Mouse (Mus musculus) testis, adult 2 months (tissue): ENCODE measurements around the gene Anks3.

Experiments
- CTCF ChIP-seq: fragments of 200-500 bp; IDR thresholded peaks from 2 replicates; pipeline ENCODE4 v1.5.1; 2012; ENCODE audit warnings: low read depth, mild to moderate bottlenecking, inconsistent platforms, low read length, moderate library complexity; ENCODE audit not compliant: control insufficient read depth, insufficient read depth, insufficient replicate concordance
- POLR2A ChIP-seq: fragments of 200-500 bp; IDR thresholded peaks from 2 replicates; pipeline ENCODE4 v1.6.1; 2012; ENCODE audit warnings: low read depth, mild to moderate bottlenecking, inconsistent platforms, low read length, moderate library complexity; ENCODE audit not compliant: control insufficient read depth

DNA sequence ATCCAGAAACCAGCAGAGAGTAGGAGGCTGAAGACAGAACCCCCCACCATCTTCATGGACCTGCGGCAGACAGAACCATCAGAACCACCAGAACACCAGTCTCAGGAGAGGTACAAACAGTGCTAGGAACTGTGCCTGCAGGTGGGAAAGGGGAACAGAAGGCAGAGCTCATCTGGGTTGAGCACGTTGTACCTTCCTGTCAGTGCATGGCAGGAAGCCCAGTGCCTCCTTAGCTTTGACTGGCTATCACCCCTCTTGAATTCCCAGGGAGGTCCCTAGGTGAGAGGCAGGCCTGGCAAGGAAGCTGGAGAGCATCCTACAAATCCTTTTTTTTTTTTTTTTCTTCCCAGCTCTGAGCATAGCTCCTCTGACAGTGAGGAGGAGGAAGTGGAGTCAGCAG, 12.2 kb upstream of the Anks3 start:
- TF ChIP-seq CTCF (no peak), POLR2A (no peak)
